Mouse (Mus musculus) cerebellum, postnatal 25 days (tissue): Measurements from ENCODE around the gene Spcs3.

Source experiments
- DNase-seq, 2 experiments: peaks; one replicate each; pipeline ENCODE4 v3.0.0; 2021; ENCODE audit warnings: mixed read lengths in 2 of 2

Spcs3 gene

GRCm38 (mm10) chr8:54507428-54508095 is 22.2 kb downstream of the Spcs3 start:
- peak; percentile 75 to 85 for DNase-seq

DNA sequence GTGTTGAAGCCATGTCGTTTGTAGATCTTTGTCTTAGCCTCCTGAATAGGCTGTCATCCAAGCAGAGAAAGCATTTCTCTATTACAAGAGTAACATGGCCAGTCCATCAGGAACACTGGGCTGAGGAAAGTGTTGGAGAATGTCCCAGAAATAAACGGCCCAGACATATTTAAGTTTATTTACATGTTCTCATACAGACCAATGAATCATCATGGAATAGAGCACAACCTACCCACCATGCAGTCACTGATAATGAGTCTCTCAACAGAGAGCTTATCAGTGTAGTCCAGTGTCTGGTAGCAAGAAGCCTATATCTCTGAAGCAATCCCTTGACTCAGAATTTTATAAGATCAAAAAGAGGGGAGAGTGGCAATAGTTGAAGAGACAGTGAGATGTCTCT is 24.7 kb downstream of the Spcs3 start:
- DNase-seq, result no peak

DNA sequence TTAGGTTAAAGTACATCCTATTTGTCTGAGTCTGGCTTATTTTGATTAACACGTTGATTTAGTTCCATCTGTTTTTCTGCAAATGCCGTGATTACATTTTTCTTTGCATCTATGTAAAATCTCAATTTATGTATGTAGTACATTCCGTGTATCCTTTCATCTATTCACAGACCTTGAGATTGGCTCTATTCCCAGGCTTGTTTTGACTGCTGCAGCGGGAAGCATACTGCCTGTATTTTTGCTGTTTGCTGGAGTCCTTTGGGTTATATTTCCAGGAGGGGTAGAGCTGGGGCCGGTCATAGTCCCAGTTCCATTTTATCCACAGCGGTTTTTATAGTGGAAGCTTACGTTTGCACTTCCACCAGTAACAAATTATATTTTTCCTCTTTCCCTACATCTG is 26.7 kb downstream of the Spcs3 start:
- DNase-seq, result no peak

- DNase-seq, result no peak
Measured at GRCm38 (mm10) chr8:54493915-54494314, 35.9 kb downstream of the Spcs3 start.

DNA sequence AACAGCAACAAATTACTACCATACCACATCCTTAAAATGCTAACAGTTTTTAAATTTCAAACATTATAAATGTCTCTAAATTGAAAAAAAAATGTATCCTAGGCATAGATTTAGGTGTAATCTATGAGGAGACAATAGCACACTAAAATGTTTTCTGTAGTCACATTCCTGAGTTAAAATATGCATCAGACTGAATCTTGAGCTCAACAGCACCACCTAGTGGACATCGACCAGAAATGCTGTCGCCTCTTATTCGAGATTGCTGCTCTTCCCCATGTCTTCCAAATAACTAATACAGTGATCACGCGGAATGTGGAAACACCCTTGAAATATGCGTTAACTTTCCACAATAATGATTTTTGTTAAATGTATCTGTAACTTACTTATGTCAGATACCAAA is 36.7 kb downstream of the Spcs3 start:
- peak; percentile 41 to 71 for DNase-seq

GRCm38 (mm10) chr8:54491934-54492333 is 37.9 kb downstream of the Spcs3 start:
- DNase-seq, result no peak

DNA sequence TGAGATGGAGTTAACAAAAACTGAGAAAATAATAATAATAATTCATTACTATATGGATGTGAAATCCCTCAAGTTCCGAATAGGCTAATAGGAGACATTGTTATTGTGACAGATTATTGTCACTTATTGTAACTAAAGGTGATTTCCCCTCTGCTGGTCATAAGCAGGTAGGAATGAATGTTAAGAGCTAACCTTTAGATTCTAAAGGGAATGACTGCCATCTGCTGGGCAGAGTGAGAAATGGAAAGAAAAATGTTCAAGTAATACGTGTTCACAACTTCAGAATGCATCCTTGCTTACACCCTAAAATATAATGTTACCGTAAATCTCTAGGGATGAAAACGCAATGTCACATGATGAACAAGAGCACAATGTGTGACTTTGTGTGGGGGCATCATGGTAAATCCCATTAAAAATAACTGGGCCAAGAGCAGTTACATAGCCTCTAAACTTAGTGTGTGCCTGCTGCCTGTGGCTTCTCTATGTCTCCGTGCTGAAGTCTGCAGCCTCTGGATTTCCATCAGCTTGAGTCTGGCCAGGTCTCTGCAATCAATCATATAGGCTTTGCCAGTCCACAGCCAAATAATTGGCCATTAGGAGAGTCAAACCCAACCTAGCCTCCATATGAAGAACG is 38.6 kb downstream of the Spcs3 start:
- DNase-seq, result peak in 1 of 2 experiments; percentile 51

- DNase-seq, result no peak
Measured at GRCm38 (mm10) chr8:54488437-54488836, 41.4 kb downstream of the Spcs3 start.

DNA sequence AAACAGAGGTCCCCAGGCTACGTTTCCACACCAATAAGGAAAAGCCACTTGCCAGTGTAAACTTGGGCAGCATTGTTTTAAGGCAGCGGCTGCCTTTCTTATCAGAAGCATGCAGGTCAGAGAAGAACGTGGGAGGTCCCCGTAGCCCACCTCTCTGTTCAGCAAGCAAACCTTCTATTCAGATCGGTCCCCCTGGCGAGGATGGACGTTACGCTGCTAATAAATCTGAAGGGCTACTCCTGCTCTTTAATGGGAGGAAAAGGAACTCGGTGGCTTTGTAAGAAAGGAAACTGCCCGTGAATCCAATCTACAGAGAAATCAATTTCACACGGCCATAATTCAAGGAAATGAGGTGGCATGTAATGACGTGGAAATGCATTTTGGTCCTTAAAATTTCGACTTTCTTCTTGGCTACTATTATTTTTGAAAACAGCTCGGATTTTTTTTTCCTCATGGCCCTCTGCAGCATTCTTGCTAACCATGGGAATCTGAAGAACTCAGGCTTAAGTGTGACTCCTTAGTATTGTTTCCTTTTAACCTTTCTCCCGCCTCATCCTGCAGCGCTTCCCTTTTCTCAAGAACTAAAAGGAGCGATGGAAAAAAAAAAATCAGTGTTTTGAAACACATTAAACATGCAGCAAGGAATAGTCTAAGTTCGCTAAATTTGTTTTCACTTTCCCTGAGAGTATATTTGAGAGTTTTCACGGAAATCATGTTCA is 43.1 kb downstream of the Spcs3 start:
- no peak for DNase-seq
